Mouse (Mus musculus) cerebellum, adult 2 months (tissue): ENCODE data around the gene Cdc37.

Source experiments
- CTCF ChIP-seq: fragments of 200-500 bp; IDR thresholded peaks from 2 replicates; pipeline ENCODE4 v1.5.1; 2011; ENCODE audit warnings: low read depth, mild to moderate bottlenecking, control low read depth, low read length, moderate library complexity, borderline replicate concordance; ENCODE audit not compliant: insufficient read depth
- POLR2A ChIP-seq: fragments of 200-500 bp; IDR thresholded peaks from 2 replicates; pipeline ENCODE4 v1.6.1; 2011; ENCODE audit warnings: low read length, control low read depth, borderline replicate concordance; ENCODE audit not compliant: insufficient read depth

DNA sequence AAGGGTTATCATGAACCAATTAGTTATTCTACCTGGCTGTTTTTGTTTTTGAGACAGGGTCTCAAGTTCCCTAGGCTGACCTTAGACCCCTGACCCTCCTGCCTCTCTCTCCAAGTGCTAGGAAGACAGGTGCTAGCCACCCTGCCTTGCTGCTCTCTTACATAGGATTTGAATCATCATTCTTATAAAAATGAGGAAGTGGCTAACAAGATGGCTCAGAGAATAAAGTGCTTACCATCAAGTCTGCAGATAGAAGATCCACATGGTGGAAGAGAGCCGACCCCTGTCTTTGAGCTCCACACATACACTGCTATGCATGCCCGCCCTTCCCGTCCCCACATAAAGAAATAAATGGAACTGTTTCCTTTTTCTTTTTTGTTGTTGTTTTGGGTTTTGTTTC lies 5.0 kb upstream of the Cdc37 start:
- no peak for TF ChIP-seq CTCF
- no peak for TF ChIP-seq POLR2A
